In the genomic region with DNA sequence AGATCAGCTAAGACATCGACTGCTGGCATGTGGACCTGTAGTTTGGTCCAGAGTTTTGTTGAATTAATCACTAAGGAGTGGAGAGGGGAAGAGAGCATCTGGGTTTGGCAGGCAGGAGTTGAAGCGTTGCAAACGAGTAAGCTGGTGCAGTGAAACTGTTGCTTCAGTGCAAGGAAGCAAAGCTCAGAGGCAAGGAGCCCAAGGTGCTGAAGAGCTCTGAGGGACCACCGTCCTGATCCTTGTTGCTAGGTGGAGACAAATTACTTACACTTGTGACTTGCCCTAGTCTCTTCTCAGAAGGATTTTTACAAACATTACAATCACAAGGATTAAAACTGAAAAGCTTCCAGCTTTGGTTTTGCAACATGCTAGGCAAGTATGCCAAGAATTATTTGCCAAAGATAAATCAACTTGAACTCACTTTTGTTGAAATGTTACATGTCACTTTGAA, we compare ENCODE assay signal across 10 mouse cellular contexts. TPM values are rescaled to one million over a fixed set of nuclear protein-coding genes. Genes with fewer than 3 reads are reported as not detected.
A peak's percentile ranks its signal among the peaks of the same experiment; 100 is the strongest.
DNase-seq lines count a peak whose midpoint lies in the region; ATAC-seq and TF ChIP-seq lines count a peak whose summit lies in the region.
"Had no signal": no experiment of that assay in that cellular context is flagged by ENCODE, and none has a peak within 500 bp of the region (broad histone marks: within the 10 kb centered on the region; RNA-seq: fewer than 3 reads in every experiment).

No protein-coding gene starts in this region.

- H3K4me3 ChIP-seq in lung, embryonic 14.5 days (ENCODE audit: low read depth, low read length): no peak overlapping the region

- H3K27ac ChIP-seq in lung, embryonic 14.5 days (ENCODE audit: low read depth): peak overlapping the region; percentile 5; the same call in 1 of the 2 replicates
- H3K27ac ChIP-seq: hindbrain, embryonic 14.5 days had no signal

- 25% methylated on average over 4 of the region's 4 CpGs for WGBS in lung, embryonic 14.5 days

- H3K4me2 ChIP-seq in lung, embryonic 14.5 days: no peak overlapping the region
- H3K4me2 ChIP-seq: hindbrain, embryonic 14.5 days had no signal

- H3K9ac ChIP-seq in lung, embryonic 14.5 days: no peak overlapping the region
- H3K9ac ChIP-seq: hindbrain, embryonic 14.5 days had no signal

- DNase-seq in heart, adult 18-20 months: peak; percentile 50 to 52
- no peak for DNase-seq in heart, postnatal 25 days (ENCODE audit: low spot score)
- DNase-seq in 3T3-L1 (ENCODE audit: low read depth, low spot score): peak; percentile 85
- peak; percentile 26 for DNase-seq in adrenal gland, postnatal 10 days
- peak; percentile 75 for DNase-seq in lung, embryonic 14.5 days
- DNase-seq in kidney, adult 9 months: no peak
- DNase-seq in neural tube, embryonic 10.5 days (ENCODE audit: extremely low spot score, low spot score): no peak
- DNase-seq: cerebellum, adult 9-10 months had no signal

- H3K36me3 ChIP-seq in lung, embryonic 14.5 days (ENCODE audit: insufficient read depth): no peaks in the 10 kb centered on the region

- no peak for TF ChIP-seq CTCF in lung, embryonic 14.5 days (IDR thresholded peaks at IDR 0.05; ENCODE audit: low read depth)

- peak; percentile 47 for ATAC-seq in lung, embryonic 14.5 days (ENCODE audit: insufficient read depth)
- ATAC-seq in activated CD4-positive, CD25-positive, alpha-beta regulatory T cell, adult 4 months: no peak

- peaks cover 15% of the 10 kb centered on the region for H3K4me1 ChIP-seq in lung, embryonic 14.5 days (ENCODE audit: insufficient read depth)

- H3K27me3 ChIP-seq in lung, embryonic 14.5 days (ENCODE audit: insufficient read depth, low read length): no peaks in the 10 kb centered on the region

- H3K9me3 ChIP-seq in lung, embryonic 14.5 days (ENCODE audit: low read depth, low read length): no peaks in the 10 kb centered on the region; the same call in 1 of the 2 replicates

- intact Hi-C loops in heart, postnatal 25 days (cut with DNase I): no loop called here

RNA-seq across cellular contexts. Expression of a gene that starts 36.6 kb away (rescaled TPM):
- total RNA-seq in heart, adult 18-20 months (2021): 1 to 10 TPM; 9.3 to 9.7 TPM
- total RNA-seq in heart, postnatal 25 days (2021): 10 to 100 TPM; 12.9 to 14.0 TPM
- total RNA-seq in adrenal gland, postnatal 10 days (2021): 10 to 100 TPM; 20.4 to 23.4 TPM
- 47.3 and 48.4 TPM in 2 replicates for polyA plus RNA-seq in lung, embryonic 14.5 days (2014; fragmentation: Nextera tagmentation; extraction: Ambion mirVana)
- polyA plus RNA-seq in activated CD4-positive, CD25-positive, alpha-beta regulatory T cell, adult 4 months (2017; shearing (Covaris generic)): 1 to 10 TPM; 1.0 to 1.2 TPM

Comparison
In these comparisons a context has a peak if more than half of its experiments do, and no peak if none do; other contexts are left out.
1. DNase-seq: peak in heart, adult 18-20 months (2 of 2), 3T3-L1 (single experiment), adrenal gland, postnatal 10 days (single experiment) and lung, embryonic 14.5 days (single experiment); none in heart, postnatal 25 days (single experiment), kidney, adult 9 months (single experiment) and neural tube, embryonic 10.5 days (single experiment).